Mouse (Mus musculus) kidney, adult 18-20 months (tissue): ENCODE measurements at regions not wholly inside any gene's neighbourhood (a gene's known extent, or its start where the extent isn't known, plus 50 kb on each side); places are given as distances from the start of the nearest gene placed in this dataset.

ENCODE experiments used
- DNase-seq: peaks from one replicate; pipeline ENCODE4 v3.0.0; 2021

DNA sequence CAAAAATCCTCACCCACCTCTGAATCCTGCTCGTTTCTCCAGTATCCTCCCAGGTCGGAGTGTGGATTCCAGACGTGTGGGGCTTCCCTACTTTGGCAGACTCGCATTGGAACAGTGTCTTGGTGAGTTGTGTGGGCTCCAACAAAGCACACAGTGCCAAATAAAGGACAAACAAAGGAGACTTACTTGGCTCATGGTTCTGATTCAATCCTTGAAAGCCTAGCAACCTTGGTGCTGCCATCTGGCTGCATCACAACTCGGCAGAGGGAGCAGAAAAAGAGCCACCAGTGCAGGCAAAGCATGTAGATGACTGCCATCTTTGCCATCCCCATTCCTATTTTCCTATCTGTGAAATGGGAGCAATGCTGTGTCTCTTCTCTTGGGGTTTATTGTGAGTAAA lies 64.0 kb downstream of the Il9r start:
- no peak for DNase-seq

GRCm38 (mm10) chr11:32133996-32134395 lies 66.1 kb downstream of the Il9r start:
- DNase-seq: no peak

- DNase-seq: no peak
These were observed 68.0 kb downstream of the Il9r start for GRCm38 (mm10) chr11:32132008-32132615.

- no peak for DNase-seq
These were observed 71.5 kb downstream of the Il9r start for GRCm38 (mm10) chr11:32128551-32128950.

- DNase-seq: no peak
These were observed 72.1 kb downstream of the Il9r start for GRCm38 (mm10) chr11:32128018-32128417.

DNA sequence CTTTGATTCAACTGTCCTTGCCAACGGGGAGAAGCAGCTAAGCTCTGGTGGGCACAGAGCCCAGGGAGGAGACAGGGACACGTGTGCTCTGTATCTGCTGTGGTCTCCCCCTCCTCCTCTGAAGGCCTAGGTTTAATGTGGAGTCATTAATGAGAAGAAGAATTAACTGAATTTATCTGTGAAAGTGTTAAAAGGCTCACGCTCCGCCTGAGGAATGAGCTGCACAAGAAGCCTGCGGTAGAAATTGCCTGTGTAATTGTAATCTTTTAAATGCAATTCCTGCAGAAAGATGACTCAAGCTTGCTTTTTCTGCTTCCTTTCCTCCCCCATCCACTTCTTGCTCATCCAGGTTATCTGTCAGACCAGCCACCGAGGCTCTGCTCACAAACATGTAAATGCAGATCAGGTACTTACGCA lies 72.7 kb downstream of the Il9r start:
- DNase-seq: no peak

- DNase-seq: no peak
These were observed 73.3 kb downstream of the Il9r start for GRCm38 (mm10) chr11:32126786-32127185.

DNA sequence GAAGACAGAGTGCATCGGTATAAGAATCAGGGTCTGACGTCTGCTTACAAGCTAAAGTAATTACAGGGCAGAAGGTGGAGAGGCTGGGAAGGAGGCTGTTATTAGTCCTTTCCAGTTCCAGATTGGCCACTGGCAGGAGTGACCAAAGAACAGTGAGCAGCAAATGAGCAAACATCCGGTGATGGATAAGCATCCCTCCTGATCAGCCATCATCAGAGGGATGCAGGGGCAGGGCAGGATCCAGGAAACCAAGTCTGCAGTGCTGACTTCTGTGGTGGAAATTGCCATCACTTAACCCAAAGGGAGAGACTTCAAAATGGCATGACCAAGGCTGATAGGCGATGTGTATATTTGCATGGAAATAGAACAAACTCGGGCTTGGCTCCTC lies 73.8 kb downstream of the Il9r start:
- no peak for DNase-seq

DNA sequence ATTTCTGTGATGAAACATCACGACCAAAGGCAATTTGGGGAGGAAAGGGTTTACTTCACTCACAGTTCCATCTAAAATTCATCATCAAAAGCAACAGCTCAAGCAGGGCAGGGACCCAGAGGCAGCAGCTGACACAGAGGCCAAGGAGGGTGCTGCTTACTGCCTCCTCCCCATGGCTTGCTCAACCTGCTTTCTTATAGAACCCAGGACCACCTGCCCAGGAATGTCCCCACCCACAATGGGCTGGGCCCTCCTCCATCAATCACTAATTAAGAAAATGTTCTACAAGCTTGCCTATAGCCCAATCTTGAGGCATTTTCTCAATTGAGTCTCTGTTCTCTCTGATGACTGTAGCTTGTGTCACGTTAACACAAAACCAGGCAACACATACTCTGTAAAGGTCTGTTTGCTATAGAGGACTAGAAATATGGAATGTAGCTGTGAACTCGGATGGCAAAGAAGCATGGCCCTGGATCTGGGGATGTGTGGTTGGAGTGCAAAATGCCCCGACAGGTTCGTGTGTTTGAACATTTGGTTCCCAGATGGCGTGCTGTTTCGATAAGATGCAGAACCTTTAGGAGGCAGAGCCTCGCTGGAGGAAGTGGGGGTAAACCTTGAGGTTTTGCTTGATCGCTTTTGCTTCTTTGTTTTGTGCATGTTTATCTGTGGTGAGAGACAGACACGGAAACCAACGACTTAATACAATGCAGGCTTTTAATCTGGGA lies 74.3 kb downstream of the Il9r start:
- DNase-seq: no peak

DNA sequence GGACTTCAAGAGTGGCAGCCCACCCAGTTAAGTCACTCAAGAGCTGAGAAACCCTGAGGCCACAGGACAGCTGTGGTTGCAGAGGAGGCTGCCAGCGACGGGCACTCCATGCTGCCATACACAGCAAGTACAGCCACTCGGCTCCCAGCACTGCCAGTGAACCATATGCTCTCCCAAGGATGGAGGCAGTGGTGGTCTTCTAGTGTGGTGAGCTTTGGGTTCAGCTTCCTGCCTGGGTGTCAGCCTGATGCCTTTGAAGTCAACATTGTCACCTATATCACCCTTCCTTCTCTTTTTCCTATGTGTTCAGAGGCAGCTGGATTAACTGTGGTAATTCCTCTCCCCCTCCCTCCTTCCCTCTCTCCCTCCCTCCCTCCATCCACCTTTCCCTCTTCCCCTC lies 79.5 kb downstream of the Il9r start:
- no peak for DNase-seq

GRCm38 (mm10) chr11:32118844-32119629 lies 81.0 kb downstream of the Il9r start:
- peak; percentile 25 for DNase-seq

DNA sequence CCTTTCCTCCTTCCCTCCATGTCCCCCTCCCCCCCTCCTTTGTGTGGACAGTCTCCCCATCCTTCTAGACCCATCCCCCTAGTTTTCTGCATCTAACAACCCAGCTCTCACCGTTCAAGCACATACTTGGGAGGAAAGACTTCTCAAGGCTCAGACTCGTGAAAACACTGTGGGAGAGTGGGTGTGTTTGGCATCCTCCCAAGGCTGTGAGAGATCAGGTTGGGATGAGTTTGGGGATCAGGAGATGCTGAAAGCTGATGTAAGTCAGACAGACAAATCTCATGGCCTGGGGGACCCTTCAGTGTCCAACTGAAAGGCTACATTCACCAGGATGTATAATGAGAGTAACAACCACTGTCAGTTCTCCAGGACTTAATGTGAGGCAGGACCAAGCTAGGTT lies 82.1 kb downstream of the Il9r start:
- DNase-seq: no peak

- no peak for DNase-seq
These were observed 86.8 kb downstream of the Il9r start for GRCm38 (mm10) chr11:32113118-32113826.

DNA sequence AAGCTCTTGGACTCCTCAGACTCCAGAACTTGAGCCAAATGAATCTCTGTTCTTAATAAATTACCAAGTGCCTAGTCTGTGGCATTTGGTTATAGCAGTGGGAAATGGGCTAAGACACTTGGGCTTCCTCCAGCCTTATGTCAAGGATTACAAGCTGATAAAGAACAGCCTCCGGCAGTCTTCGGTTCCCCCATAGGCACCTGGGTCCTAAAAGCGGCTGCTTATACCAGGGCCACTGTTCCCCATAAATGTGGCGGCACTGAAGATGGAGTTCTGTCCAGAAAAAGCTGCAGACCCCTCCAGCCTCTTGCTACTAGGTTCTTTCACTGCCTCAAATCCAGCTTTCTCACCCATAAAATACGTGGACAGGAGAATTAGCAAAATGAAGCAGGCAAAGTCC lies 87.6 kb downstream of the Il9r start:
- no peak for DNase-seq

GRCm38 (mm10) chr11:32111841-32112240 lies 88.2 kb downstream of the Il9r start:
- DNase-seq: no peak

- no peak for DNase-seq
These were observed 90.2 kb downstream of the Il9r start for GRCm38 (mm10) chr11:32109911-32110310.
